Comparison of ENCODE assay signal across 10 mouse cellular contexts in genomic region chr1:63854794-63855193, GRCm38 (mm10).
DNase-seq lines count a peak whose midpoint lies in the region; ATAC-seq and TF ChIP-seq lines count a peak whose summit lies in the region.
"Had no signal": no experiment of that assay in that cellular context is flagged by ENCODE, and none has a peak within 500 bp of the region (broad histone marks: within the 10 kb centered on the region; RNA-seq: fewer than 3 reads in every experiment).

No protein-coding gene starts in this region.

- H3K4me3 ChIP-seq in kidney, postnatal 0 days (replicated peaks; ENCODE audit: low read depth, low read length): no peak overlapping the region
- H3K4me3 ChIP-seq in kidney, embryonic 14.5 days (ENCODE audit: low read length): no peak overlapping the region
- H3K4me3 ChIP-seq: hindbrain, embryonic 15.5 days had no signal

- H3K36me3 ChIP-seq in kidney, postnatal 0 days (ENCODE audit: insufficient read depth, low read length): no peaks in the 10 kb centered on the region
- H3K36me3 ChIP-seq in kidney, embryonic 14.5 days (ENCODE audit: control insufficient read depth, insufficient read depth, low read length): no peaks in the 10 kb centered on the region
- H3K36me3 ChIP-seq: hindbrain, embryonic 15.5 days had no signal

- no peaks in the 10 kb centered on the region for H3K4me1 ChIP-seq in kidney, postnatal 0 days (replicated peaks; ENCODE audit: insufficient read depth, low read length)
- no peaks in the 10 kb centered on the region for H3K4me1 ChIP-seq in kidney, embryonic 14.5 days (ENCODE audit: control insufficient read depth, insufficient read depth, low read length)

- no peak overlapping the region for H3K27ac ChIP-seq in kidney, postnatal 0 days
- H3K27ac ChIP-seq in kidney, embryonic 14.5 days (ENCODE audit: low read depth, low read length): no peak overlapping the region
- H3K27ac ChIP-seq: hindbrain, embryonic 15.5 days had no signal

- 60% methylated on average over 3 of the region's 3 CpGs for WGBS in kidney, postnatal 0 days
- 70% methylated on average over 3 of the region's 3 CpGs for WGBS in kidney, embryonic 14.5 days

- peak; percentile 20 for DNase-seq in adrenal gland, postnatal 10 days
- DNase-seq in adrenal gland, adult 18-20 months (ENCODE audit: low spot score in 2 of 2): no peak
- DNase-seq in kidney, postnatal 0 days (ENCODE audit: low spot score): no peak
- DNase-seq in thymus, postnatal 4 days: peak; percentile 17
- DNase-seq in thymus, adult 18-20 months: no peak
- peak; percentile 42 for DNase-seq in testis, postnatal 10 days (ENCODE audit: low spot score)
- DNase-seq in urinary bladder, postnatal 14 days (ENCODE audit: low spot score): no peak
- DNase-seq: gastrocnemius, postnatal 36 days had no signal

- no peaks in the 10 kb centered on the region for H3K9me3 ChIP-seq in kidney, postnatal 0 days (replicated peaks; ENCODE audit: low read length)
- no peaks in the 10 kb centered on the region for H3K9me3 ChIP-seq in kidney, embryonic 14.5 days (ENCODE audit: control insufficient read depth, low read length)
- H3K9me3 ChIP-seq: hindbrain, embryonic 15.5 days had no signal

- no peaks in the 10 kb centered on the region for H3K27me3 ChIP-seq in kidney, postnatal 0 days (ENCODE audit: insufficient read depth, low read length)
- no peaks in the 10 kb centered on the region for H3K27me3 ChIP-seq in kidney, embryonic 14.5 days (ENCODE audit: control insufficient read depth, insufficient read depth, low read length)
- H3K27me3 ChIP-seq: hindbrain, embryonic 15.5 days had no signal

- no peak for ATAC-seq in kidney, postnatal 0 days (replicated peaks; ENCODE audit: low FRiP score, low read depth)
- no peak for ATAC-seq in kidney, embryonic 14.5 days (ENCODE audit: low FRiP score, low TSS enrichment)

- peak; percentile 60 for TF ChIP-seq CTCF in kidney, postnatal 0 days (IDR thresholded peaks at IDR 0.05; ENCODE audit: low read depth)

- H3K9ac ChIP-seq in kidney, postnatal 0 days (ENCODE audit: low read depth, low read length): no peak overlapping the region
- H3K9ac ChIP-seq in kidney, embryonic 14.5 days (ENCODE audit: low read depth, low read length): no peak overlapping the region
- H3K9ac ChIP-seq: hindbrain, embryonic 15.5 days had no signal

- no peak overlapping the region for H3K4me2 ChIP-seq in kidney, postnatal 0 days (ENCODE audit: low read length)
- H3K4me2 ChIP-seq in kidney, embryonic 14.5 days (replicated peaks; ENCODE audit: low read depth, low read length): no peak overlapping the region
- H3K4me2 ChIP-seq: hindbrain, embryonic 15.5 days had no signal

Comparison
In these comparisons a context has a peak if more than half of its experiments do, and no peak if none do; other contexts are left out.
1. DNase-seq: peak in adrenal gland, postnatal 10 days (single experiment), thymus, postnatal 4 days (single experiment) and testis, postnatal 10 days (single experiment); none in adrenal gland, adult 18-20 months (0 of 2), kidney, postnatal 0 days (single experiment), thymus, adult 18-20 months (0 of 2) and urinary bladder, postnatal 14 days (single experiment).